ENCODE assay signal across 20 mouse cellular contexts in the genomic region with DNA sequence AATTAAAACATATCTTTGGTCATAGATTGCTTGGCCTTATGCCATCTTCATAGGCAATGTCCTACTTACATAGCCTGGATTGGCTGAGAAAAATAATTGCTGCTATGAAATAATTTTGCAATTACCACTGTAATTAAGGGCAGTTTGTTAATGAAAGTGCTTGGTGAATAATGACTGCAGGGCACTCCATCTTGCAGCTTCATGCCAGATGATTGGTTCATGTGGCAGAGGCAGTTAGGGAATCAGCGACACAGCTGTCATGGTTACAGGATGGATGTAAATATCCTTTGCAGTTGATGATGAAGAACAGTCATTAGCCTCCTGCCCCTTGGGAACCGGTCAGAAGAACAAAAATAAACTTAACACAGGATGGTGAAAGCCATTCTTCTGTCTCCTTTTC.
DNase-seq lines count a peak whose midpoint lies in the region; ATAC-seq and TF ChIP-seq lines count a peak whose summit lies in the region.
"Had no signal": no experiment of that assay in that cellular context is flagged by ENCODE, and none has a peak within 500 bp of the region (broad histone marks: within the 10 kb centered on the region; RNA-seq: fewer than 3 reads in every experiment).

No protein-coding gene starts in this region.

- 40% methylated on average over 2 of the region's 2 CpGs for WGBS in hindbrain, embryonic 12.5 days
- WGBS in hindbrain, embryonic 10.5 days: 63% methylated on average over 2 of the region's 2 CpGs
- WGBS in hindbrain, embryonic 13.5 days: 18% methylated on average over 2 of the region's 2 CpGs
- 20% methylated on average over 2 of the region's 2 CpGs for WGBS in neural tube, embryonic 14.5 days

- no peak for DNase-seq in hindbrain, embryonic 10.5 days (ENCODE audit: low spot score)
- no peak for DNase-seq in yolk sac, embryonic 10.5 days (ENCODE audit: low spot score)
- no peak for DNase-seq in spleen, postnatal 10 days (ENCODE audit: low spot score in 2 of 2)
- DNase-seq: B cell, adult 2 months; cerebellum, adult 9-10 months; heart, adult 11 months; kidney, postnatal 36 days; layer of hippocampus, adult 9-11 months; lung, adult 2 months; right cerebral cortex, postnatal 14 days; thymus, adult 2 months had no signal

- no peak overlapping the region for H3K4me3 ChIP-seq in hindbrain, embryonic 12.5 days
- no peak overlapping the region for H3K4me3 ChIP-seq in hindbrain, embryonic 10.5 days
- no peak overlapping the region for H3K4me3 ChIP-seq in bone marrow macrophage, adult 2 months (ENCODE audit: insufficient read depth, low read length)
- H3K4me3 ChIP-seq in hindbrain, embryonic 13.5 days: no peak overlapping the region
- H3K4me3 ChIP-seq in neural tube, embryonic 14.5 days (ENCODE audit: low read depth, low read length): no peak overlapping the region
- H3K4me3 ChIP-seq: embryonic facial prominence, embryonic 13.5 days; heart, embryonic 13.5 days; midbrain, embryonic 12.5 days; stomach, embryonic 15.5 days had no signal

- no peak for TF ChIP-seq CTCF in bone marrow macrophage, adult 2 months (IDR thresholded peaks at IDR 0.05; ENCODE audit: low read depth, low read length)

- ATAC-seq in hindbrain, embryonic 12.5 days (ENCODE audit: low FRiP score): peak; percentile 60
- peak; percentile 71 for ATAC-seq in hindbrain, embryonic 13.5 days (ENCODE audit: low FRiP score)
- peak; percentile 70; the same call in 1 of the 2 replicates for ATAC-seq in neural tube, embryonic 14.5 days (ENCODE audit: low read depth)

- no peak for TF ChIP-seq POLR2A in bone marrow macrophage, adult 2 months (IDR thresholded peaks at IDR 0.05; ENCODE audit: borderline replicate concordance, low read depth, low read length)

- no peaks in the 10 kb centered on the region for H3K36me3 ChIP-seq in hindbrain, embryonic 12.5 days
- H3K36me3 ChIP-seq in hindbrain, embryonic 10.5 days: peaks cover 3% of the 10 kb centered on the region; the same call in 1 of the 2 replicates
- no peaks in the 10 kb centered on the region for H3K36me3 ChIP-seq in hindbrain, embryonic 13.5 days
- no peaks in the 10 kb centered on the region for H3K36me3 ChIP-seq in neural tube, embryonic 14.5 days (ENCODE audit: control insufficient read depth, insufficient read depth, low read length)
- H3K36me3 ChIP-seq: embryonic facial prominence, embryonic 13.5 days; heart, embryonic 13.5 days; midbrain, embryonic 12.5 days; stomach, embryonic 15.5 days had no signal

- H3K9ac ChIP-seq in hindbrain, embryonic 12.5 days: no peak overlapping the region
- H3K9ac ChIP-seq in hindbrain, embryonic 13.5 days: no peak overlapping the region
- no peak overlapping the region for H3K9ac ChIP-seq in neural tube, embryonic 14.5 days (replicated peaks; ENCODE audit: low read depth, low read length)
- H3K9ac ChIP-seq: embryonic facial prominence, embryonic 13.5 days; heart, embryonic 13.5 days; midbrain, embryonic 12.5 days; stomach, embryonic 15.5 days had no signal

- no peaks in the 10 kb centered on the region for H3K9me3 ChIP-seq in hindbrain, embryonic 12.5 days (replicated peaks)
- H3K9me3 ChIP-seq in hindbrain, embryonic 10.5 days: no peaks in the 10 kb centered on the region
- H3K9me3 ChIP-seq in hindbrain, embryonic 13.5 days: no peaks in the 10 kb centered on the region
- H3K9me3 ChIP-seq in neural tube, embryonic 14.5 days (ENCODE audit: control insufficient read depth, low read length): no peaks in the 10 kb centered on the region
- H3K9me3 ChIP-seq: embryonic facial prominence, embryonic 13.5 days; heart, embryonic 13.5 days; midbrain, embryonic 12.5 days; stomach, embryonic 15.5 days had no signal

- no peaks in the 10 kb centered on the region for H3K27me3 ChIP-seq in hindbrain, embryonic 12.5 days
- no peaks in the 10 kb centered on the region for H3K27me3 ChIP-seq in hindbrain, embryonic 10.5 days (ENCODE audit: insufficient read depth, poor library complexity, severe bottlenecking)
- H3K27me3 ChIP-seq in hindbrain, embryonic 13.5 days: no peaks in the 10 kb centered on the region
- no peaks in the 10 kb centered on the region for H3K27me3 ChIP-seq in neural tube, embryonic 14.5 days (ENCODE audit: control insufficient read depth, insufficient read depth, low read length)
- H3K27me3 ChIP-seq: embryonic facial prominence, embryonic 13.5 days; heart, embryonic 13.5 days; midbrain, embryonic 12.5 days; stomach, embryonic 15.5 days had no signal

- no peak overlapping the region for H3K4me2 ChIP-seq in hindbrain, embryonic 12.5 days (replicated peaks)
- no peak overlapping the region for H3K4me2 ChIP-seq in hindbrain, embryonic 13.5 days
- no peak overlapping the region for H3K4me2 ChIP-seq in neural tube, embryonic 14.5 days (ENCODE audit: low read depth, low read length)
- H3K4me2 ChIP-seq: embryonic facial prominence, embryonic 13.5 days; heart, embryonic 13.5 days; liver, embryonic 11.5 days; midbrain, embryonic 12.5 days; stomach, embryonic 15.5 days had no signal

- peaks cover 39% of the 10 kb centered on the region for H3K4me1 ChIP-seq in hindbrain, embryonic 12.5 days
- H3K4me1 ChIP-seq in hindbrain, embryonic 10.5 days (replicated peaks): peaks cover 27% of the 10 kb centered on the region
- peaks cover 81% of the 10 kb centered on the region for H3K4me1 ChIP-seq in bone marrow macrophage, adult 2 months (ENCODE audit: control insufficient read depth, insufficient read depth, low read length)
- H3K4me1 ChIP-seq in hindbrain, embryonic 13.5 days (replicated peaks): peaks cover 60% of the 10 kb centered on the region
- H3K4me1 ChIP-seq in neural tube, embryonic 14.5 days (ENCODE audit: control insufficient read depth, insufficient read depth, low read length): peaks cover 24% of the 10 kb centered on the region
- H3K4me1 ChIP-seq: heart, embryonic 13.5 days; stomach, embryonic 15.5 days had no signal

- peak overlapping the region; percentile 44; the same call in 1 of the 2 replicates for H3K27ac ChIP-seq in hindbrain, embryonic 12.5 days
- H3K27ac ChIP-seq in hindbrain, embryonic 10.5 days: no peak overlapping the region
- H3K27ac ChIP-seq in bone marrow macrophage, adult 2 months (ENCODE audit: insufficient read depth, low read depth, low read length): peak overlapping the region; percentile 97
- peak overlapping the region; percentile 62 for H3K27ac ChIP-seq in hindbrain, embryonic 13.5 days
- no peak overlapping the region for H3K27ac ChIP-seq in neural tube, embryonic 14.5 days (ENCODE audit: low read depth, low read length)
- H3K27ac ChIP-seq: embryonic facial prominence, embryonic 13.5 days; heart, embryonic 13.5 days; midbrain, embryonic 12.5 days; stomach, embryonic 15.5 days had no signal

Comparison
In these comparisons a context has a peak if more than half of its experiments do, and no peak if none do; other contexts are left out.
1. H3K27ac ChIP-seq: peak in hindbrain, embryonic 12.5 days (single experiment), bone marrow macrophage, adult 2 months (single experiment) and hindbrain, embryonic 13.5 days (single experiment); none in hindbrain, embryonic 10.5 days (single experiment) and neural tube, embryonic 14.5 days (single experiment).
2. Peak in every context shown above with its lines, with median percentiles within 50 percentile points of each other: ATAC-seq.